Mouse (Mus musculus): ENCODE measurements around the gene Mast3.

- TF ChIP-seq FLI1 (IDR thresholded peaks at IDR 0.05; ENCODE audit: low read length) (no peak), GATA1 (IDR thresholded peaks at IDR 0.05; ENCODE audit: borderline replicate concordance, low read length) (no peak)
Observed at GRCm38 (mm10) chr8:70849333-70849990, 44.6 kb upstream of the Mast3 start.

All from megakaryocyte, embryonic 14.5 days (primary cell).